Mouse (Mus musculus) cerebellum, adult 2 months (tissue): ENCODE data around the gene Slc6a4. TPM values are rescaled to one million over a fixed set of nuclear protein-coding genes. Genes with fewer than 3 reads are reported as not detected.

Experiments used
- DNase-seq, 2 experiments: peaks; one replicate each; pipeline ENCODE4 v3.0.0; 2021
- H3K27ac ChIP-seq: fragments of 200-500 bp; 2 replicates; pipeline ENCODE4 v1.5.1; 2012; ENCODE audit warnings: low read length, control low read depth, inconsistent platforms; ENCODE audit not compliant: insufficient read depth
- H3K27me3 ChIP-seq: fragments of 200-500 bp; 2 replicates; pipeline ENCODE4 v1.6.1; 2012; ENCODE audit warnings: inconsistent platforms, mild to moderate bottlenecking, low read length, moderate library complexity; ENCODE audit not compliant: control insufficient read depth, insufficient read depth
- H3K4me1 ChIP-seq: fragments of 200-500 bp; 2 replicates; pipeline ENCODE4 v1.6.1; 2011; ENCODE audit warnings: low read length; ENCODE audit not compliant: control insufficient read depth, insufficient read depth
- H3K4me3 ChIP-seq: fragments of 200-500 bp; replicated peaks from 2 replicates; pipeline ENCODE3; 2011; ENCODE audit warnings: mild to moderate bottlenecking, low read depth, low read length, control low read depth; ENCODE audit not compliant: insufficient read depth
- CTCF ChIP-seq: fragments of 200-500 bp; IDR thresholded peaks from 2 replicates; pipeline ENCODE4 v1.5.1; 2011; ENCODE audit warnings: low read depth, mild to moderate bottlenecking, control low read depth, low read length, moderate library complexity, borderline replicate concordance; ENCODE audit not compliant: insufficient read depth
- POLR2A ChIP-seq: fragments of 200-500 bp; IDR thresholded peaks from 2 replicates; pipeline ENCODE4 v1.6.1; 2011; ENCODE audit warnings: low read length, control low read depth, borderline replicate concordance; ENCODE audit not compliant: insufficient read depth
- WGBS: fragments of 180-500 bp; shearing (Covaris S2); methylation state at CpG from one replicate; pipeline ENCODE4 v1.1.7; 2018; 5-methylcytosine and 5-hydroxymethylcytosine counted together
- polyA plus RNA-seq: library from polyadenylated mRNA; depleted of rRNA; stranded (reverse); fragments of >200 nt; gene quantifications from 2 replicates; pipeline ENCODE4 v1.2.3, GENCODE M21; 2012

The Slc6a4 gene
- polyA plus RNA-seq, 1 experiment: 4.8 TPM

DNA sequence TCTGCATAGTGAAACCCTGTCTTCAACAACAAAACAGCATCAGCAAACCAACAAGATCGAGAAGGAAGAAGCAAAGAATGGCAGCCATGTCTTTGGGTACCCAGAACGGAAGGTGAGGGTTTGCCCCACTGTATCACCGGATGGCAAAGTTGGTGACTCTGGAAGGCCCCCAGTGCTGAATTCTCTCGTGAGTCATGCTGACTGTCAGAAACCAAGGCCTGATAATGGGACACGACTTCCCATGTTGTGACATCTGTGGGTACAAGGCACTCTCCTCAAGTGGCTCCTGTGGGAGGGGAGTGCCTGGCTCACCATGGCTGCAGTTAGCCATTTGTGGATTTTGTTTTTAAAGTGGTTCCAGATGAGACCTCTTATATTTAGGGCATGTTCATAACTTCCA, 7.6 kb upstream of the Slc6a4 start:
- Histone ChIP-seq H3K4me1 (no peaks in the 10 kb centered on the region), H3K27me3 (no peaks in the 10 kb centered on the region), H3K4me3 (no peak overlapping the region), H3K27ac (no peak overlapping the region)
- no peak for DNase-seq
- 77% methylated on average over 5 of the region's 5 CpGs for WGBS
- TF ChIP-seq CTCF (no peak), POLR2A (no peak)

DNA sequence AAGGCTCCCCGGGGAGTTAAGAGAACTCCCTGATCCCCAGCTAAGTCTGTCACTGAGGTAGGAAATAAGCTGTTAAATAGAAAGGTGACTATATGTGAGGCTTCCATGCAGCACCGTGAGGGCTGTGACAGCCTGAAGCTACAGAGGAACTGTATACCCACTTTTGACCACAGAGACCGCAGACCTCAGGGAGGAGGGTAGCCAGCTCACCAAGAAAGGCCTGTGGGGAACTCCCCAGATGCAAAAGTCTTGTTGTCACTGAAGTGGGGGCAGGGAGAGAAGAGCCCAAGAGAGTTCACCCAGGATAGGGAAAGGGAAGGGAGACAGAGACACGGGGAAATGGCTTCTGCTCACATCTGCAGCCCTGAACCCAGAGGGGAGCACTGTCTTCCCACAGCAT, 5.5 kb upstream of the Slc6a4 start:
- H3K4me1 ChIP-seq: no peaks in the 10 kb centered on the region
- no peaks in the 10 kb centered on the region; the same call in 1 of the 2 replicates for H3K27me3 ChIP-seq
- H3K27ac ChIP-seq: no peak overlapping the region
- TF ChIP-seq POLR2A: no peak
- TF ChIP-seq CTCF: no peak
- DNase-seq: no peak
- H3K4me3 ChIP-seq: no peak overlapping the region
- 36% methylated on average over 4 of the region's 4 CpGs for WGBS

DNA sequence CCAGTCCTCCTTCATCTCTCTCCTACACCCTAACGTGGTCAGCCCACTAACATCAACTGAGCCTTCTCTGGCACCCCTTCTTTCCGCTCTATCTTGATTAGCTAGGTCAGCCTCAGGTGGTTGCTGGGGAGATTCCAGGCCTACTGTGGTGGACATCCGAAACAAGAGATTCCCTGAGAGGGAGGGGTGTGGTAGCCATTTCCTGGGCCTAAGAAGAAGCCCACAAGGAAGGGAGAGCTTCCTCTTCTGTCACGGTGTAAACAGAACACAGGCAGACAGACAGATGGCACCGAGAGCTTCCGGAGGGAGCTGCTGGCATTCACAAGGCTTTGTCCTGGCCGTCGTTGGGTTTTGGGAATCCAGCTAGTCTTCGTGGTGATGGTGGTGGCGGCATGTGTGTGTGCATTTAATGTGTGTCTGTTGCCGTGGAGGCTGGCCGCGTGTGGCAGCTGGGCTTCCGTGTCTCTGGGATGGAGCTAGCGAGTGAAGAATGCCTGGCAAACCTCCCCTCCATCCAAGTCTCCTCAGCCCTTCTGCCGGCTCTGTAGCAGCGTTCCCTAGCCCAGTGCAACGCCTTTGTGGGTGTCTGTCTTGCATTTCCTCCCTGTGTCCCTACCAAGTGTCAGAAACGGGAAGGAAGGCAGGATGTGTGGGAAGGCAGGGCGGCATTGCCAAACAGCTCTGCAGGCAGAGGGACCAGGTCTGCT, 2.3 kb upstream of the Slc6a4 start:
- H3K4me3 ChIP-seq: no peak overlapping the region
- H3K27ac ChIP-seq: no peak overlapping the region
- H3K4me1 ChIP-seq: no peaks in the 10 kb centered on the region
- DNase-seq: no peak
- WGBS: 23% methylated on average over 20 of the region's 20 CpGs
- H3K27me3 ChIP-seq: peaks cover 7% of the 10 kb centered on the region; the same call in 1 of the 2 replicates
- TF ChIP-seq CTCF: no peak
- TF ChIP-seq POLR2A: no peak

DNA sequence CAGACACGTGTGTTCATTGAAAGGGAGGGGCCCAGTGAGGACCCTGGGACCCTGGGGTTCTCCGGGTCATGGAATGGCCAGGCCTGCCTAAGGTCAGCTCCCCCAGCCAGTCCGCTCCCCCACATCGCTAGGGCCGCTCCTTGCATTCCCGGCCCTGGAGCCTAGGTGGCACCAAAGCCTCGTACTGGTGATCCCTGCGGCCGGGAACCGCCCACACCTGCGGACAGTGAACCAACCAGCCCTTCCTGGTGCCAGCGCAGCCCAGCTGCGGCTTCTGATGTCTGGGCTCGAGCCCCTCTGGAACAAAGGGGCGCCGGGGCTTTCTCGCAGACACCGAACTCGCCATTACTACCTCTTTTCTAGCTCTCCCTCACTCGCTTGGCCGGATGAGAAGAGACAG, 1.1 kb upstream of the Slc6a4 start:
- Histone ChIP-seq H3K27me3 (peaks cover 7% of the 10 kb centered on the region; the same call in 1 of the 2 replicates), H3K27ac (no peak overlapping the region), H3K4me1 (no peaks in the 10 kb centered on the region), H3K4me3 (peak overlapping the region; percentile 60)
- peak; percentile 71 to 83 for DNase-seq
- WGBS: under 1% methylated on average over 21 of the region's 21 CpGs
- no peak for TF ChIP-seq POLR2A
- peak; percentile 80 for TF ChIP-seq CTCF

DNA sequence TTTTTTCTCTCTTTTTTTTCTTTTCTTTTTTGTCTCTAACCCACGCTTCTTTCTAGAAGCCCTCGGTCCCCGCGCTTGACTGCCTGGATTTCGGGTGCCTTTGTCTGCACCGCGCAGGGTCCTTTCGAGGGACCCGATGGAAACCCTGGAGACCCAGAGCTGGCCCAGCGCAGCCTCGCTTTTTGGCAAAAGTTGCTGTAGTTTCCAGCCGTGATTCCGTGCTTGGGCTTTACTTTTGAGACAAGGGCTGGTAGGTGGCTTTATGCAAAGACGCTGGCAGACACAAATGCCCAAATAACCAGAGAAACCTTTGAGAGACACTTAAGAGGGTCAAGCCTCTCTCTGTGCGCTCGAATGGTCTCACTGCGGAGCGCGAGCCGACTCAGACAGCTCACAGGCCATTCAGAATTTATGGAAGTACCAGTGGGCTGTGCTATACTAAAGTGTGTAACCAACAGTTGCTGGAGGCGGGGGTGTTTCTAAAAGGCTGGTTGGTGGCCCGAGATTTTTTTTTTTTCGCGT, 363 bp downstream of the Slc6a4 start:
- Histone ChIP-seq H3K27me3 (peaks cover 7% of the 10 kb centered on the region; the same call in 1 of the 2 replicates), H3K4me3 (no peak overlapping the region), H3K4me1 (no peaks in the 10 kb centered on the region), H3K27ac (no peak overlapping the region)
- no peak for TF ChIP-seq CTCF
- no peak for TF ChIP-seq POLR2A
- peak in 1 of 2 experiments; percentile 12 for DNase-seq
- 8% methylated on average over 24 of the region's 24 CpGs for WGBS

DNA sequence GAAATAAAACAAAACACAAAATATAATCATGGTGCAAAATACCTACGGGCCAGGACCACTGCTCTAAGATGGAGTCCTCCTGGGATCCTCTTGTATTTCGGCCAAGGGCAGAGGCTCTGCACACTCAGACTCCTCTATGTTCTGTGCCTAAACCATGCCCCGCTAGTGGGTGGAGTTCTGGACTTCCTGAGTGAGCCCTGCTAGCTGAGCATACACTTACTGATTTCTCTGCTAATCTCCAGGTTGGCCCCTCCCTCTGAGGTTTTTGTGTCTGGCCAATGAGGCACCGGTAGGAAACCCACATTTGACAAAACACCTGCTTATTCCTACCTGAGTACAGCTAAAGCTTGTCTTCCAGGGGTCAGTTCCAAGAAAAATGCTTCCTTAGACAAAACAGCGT, 2.3 kb downstream of the Slc6a4 start:
- no peak overlapping the region for H3K4me3 ChIP-seq
- TF ChIP-seq CTCF (no peak), POLR2A (no peak)
- H3K27me3 ChIP-seq: peaks cover 7% of the 10 kb centered on the region; the same call in 1 of the 2 replicates
- no peak for DNase-seq
- no peak overlapping the region for H3K27ac ChIP-seq
- no peaks in the 10 kb centered on the region for H3K4me1 ChIP-seq
- 61% methylated on average over 5 of the region's 5 CpGs for WGBS

DNA sequence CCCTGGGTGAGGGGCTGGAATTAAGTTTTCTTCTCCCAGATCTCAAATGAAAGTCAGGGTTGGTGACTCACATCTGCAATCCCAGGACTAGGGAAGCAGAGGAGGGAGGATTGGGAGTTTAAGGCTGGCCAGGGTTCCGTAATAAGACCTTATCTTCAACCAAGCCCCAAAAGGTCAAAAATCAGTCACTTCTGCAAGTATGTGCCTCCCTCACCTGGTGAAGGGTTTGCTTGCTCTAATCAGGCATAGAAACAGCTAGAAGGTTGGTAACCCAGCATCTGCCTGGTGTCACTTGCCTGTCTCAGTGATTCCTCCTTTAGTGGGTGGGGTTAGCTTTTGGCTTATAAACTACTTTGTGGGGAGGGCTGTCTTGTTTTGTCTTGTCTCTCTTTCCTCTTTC, 4.0 kb downstream of the Slc6a4 start:
- H3K27me3 ChIP-seq: peaks cover 7% of the 10 kb centered on the region; the same call in 1 of the 2 replicates
- H3K4me1 ChIP-seq: no peaks in the 10 kb centered on the region; the same call in 1 of the 2 replicates
- no peak overlapping the region for H3K27ac ChIP-seq
- 100% methylated on average over 1 of the region's 1 CpGs for WGBS
- TF ChIP-seq POLR2A: no peak
- TF ChIP-seq CTCF: no peak
- no peak for DNase-seq
- H3K4me3 ChIP-seq: no peak overlapping the region

DNA sequence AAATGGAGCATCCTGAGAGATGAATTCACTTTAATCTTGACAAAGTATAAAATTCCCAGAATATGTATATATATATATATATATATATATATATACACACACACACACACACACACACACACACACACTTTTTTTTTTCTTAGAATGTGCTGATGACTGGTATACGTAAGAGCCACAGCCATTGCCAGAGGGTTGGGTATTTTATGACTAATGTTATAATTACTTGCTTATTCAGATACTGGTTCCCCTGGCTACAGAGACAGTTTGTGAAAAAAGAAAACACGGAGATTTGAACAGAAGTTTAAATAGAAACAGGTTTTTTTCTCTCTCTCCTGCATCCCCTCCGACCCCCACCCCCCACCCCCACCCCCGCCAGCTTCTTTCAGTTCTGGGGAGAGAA, 7.5 kb downstream of the Slc6a4 start:
- H3K27me3 ChIP-seq: no peaks in the 10 kb centered on the region
- DNase-seq: no peak
- H3K4me1 ChIP-seq: no peaks in the 10 kb centered on the region; the same call in 1 of the 2 replicates
- no peak overlapping the region for H3K27ac ChIP-seq
- TF ChIP-seq POLR2A (no peak), CTCF (no peak)
- 56% methylated on average over 4 of the region's 4 CpGs for WGBS
- no peak overlapping the region for H3K4me3 ChIP-seq
